Mouse (Mus musculus) thymus, adult 2 months (tissue): ENCODE measurements around the gene Spata32. TPM values are rescaled to one million over a fixed set of nuclear protein-coding genes. Genes with fewer than 3 reads are reported as not detected.

Experiments
- DNase-seq: peaks from one replicate; pipeline ENCODE4 v3.0.0; 2021
- H3K27ac ChIP-seq: fragments of 200-500 bp; 2 replicates; pipeline ENCODE4 v1.5.1; 2012; ENCODE audit warnings: low read length, control low read depth; ENCODE audit not compliant: control insufficient read depth, insufficient read depth
- H3K27me3 ChIP-seq: fragments of 200-500 bp; 2 replicates; pipeline ENCODE4 v1.6.1; 2012; ENCODE audit warnings: mild to moderate bottlenecking, low read length, moderate library complexity, mixed read lengths; ENCODE audit not compliant: control insufficient read depth, insufficient read depth
- H3K36me3 ChIP-seq: fragments of 200-500 bp; 2 replicates; pipeline ENCODE4 v1.6.1; 2012; ENCODE audit warnings: mild to moderate bottlenecking, low read length, moderate library complexity; ENCODE audit not compliant: control insufficient read depth, insufficient read depth
- H3K4me1 ChIP-seq: fragments of 200-500 bp; replicated peaks from 2 replicates; pipeline ENCODE4 v1.6.1; 2012; ENCODE audit warnings: low read length; ENCODE audit not compliant: control insufficient read depth, insufficient read depth
- H3K4me3 ChIP-seq: fragments of 200-500 bp; 2 replicates; pipeline ENCODE4 v1.5.1; 2012; ENCODE audit warnings: mild to moderate bottlenecking, low read length, control low read depth, moderate library complexity; ENCODE audit not compliant: control insufficient read depth, insufficient read depth
- CTCF ChIP-seq: fragments of 200-500 bp; IDR thresholded peaks from 2 replicates; pipeline ENCODE4 v1.5.1; 2012; ENCODE audit warnings: mild to moderate bottlenecking, control low read depth, low read length, moderate library complexity, borderline replicate concordance; ENCODE audit not compliant: control insufficient read depth, poor library complexity, insufficient read depth; ENCODE audit errors: extremely low read depth
- POLR2A ChIP-seq: fragments of 200-500 bp; IDR thresholded peaks from 2 replicates; pipeline ENCODE4 v1.6.1; 2012; ENCODE audit warnings: mild to moderate bottlenecking, low read length, control low read depth, moderate library complexity; ENCODE audit not compliant: control insufficient read depth, poor library complexity, insufficient read depth; ENCODE audit errors: extremely low read depth
- WGBS: fragments of 180-500 bp; shearing (Covaris S2); methylation state at CpG from one replicate; pipeline ENCODE4 v1.1.7; 2018; 5-methylcytosine and 5-hydroxymethylcytosine counted together
- polyA plus RNA-seq: library from polyadenylated mRNA; depleted of rRNA; stranded (reverse); fragments of >200 nt; gene quantifications from 2 replicates; pipeline ENCODE4 v1.2.3, GENCODE M21; 2012

Spata32 gene
- polyA plus RNA-seq, 1 experiment: not detected

GRCm38 (mm10) chr11:103235702-103236101 is 17.5 kb upstream of the Spata32 start:
- TF ChIP-seq POLR2A (no peak), CTCF (no peak)
- peaks cover 39% of the 10 kb centered on the region for H3K36me3 ChIP-seq
- DNase-seq: no peak

GRCm38 (mm10) chr11:103234447-103234846 is 16.2 kb upstream of the Spata32 start:
- no peak overlapping the region for H3K4me3 ChIP-seq
- TF ChIP-seq CTCF: no peak
- no peak for TF ChIP-seq POLR2A
- H3K27me3 ChIP-seq: no peaks in the 10 kb centered on the region
- WGBS: 85% methylated on average over 1 of the region's 1 CpGs
- H3K36me3 ChIP-seq: peaks cover 41% of the 10 kb centered on the region
- H3K27ac ChIP-seq: no peak overlapping the region
- no peak for DNase-seq
- no peaks in the 10 kb centered on the region for H3K4me1 ChIP-seq

More at GRCm38 (mm10) chr11:103235702-103236101, 17.5 kb upstream of the Spata32 start:
- H3K4me1 ChIP-seq: peaks cover 4% of the 10 kb centered on the region
- H3K27me3 ChIP-seq: no peaks in the 10 kb centered on the region
- 91% methylated on average over 11 of the region's 11 CpGs for WGBS
- no peak overlapping the region for H3K4me3 ChIP-seq
- H3K27ac ChIP-seq: no peak overlapping the region

- Histone ChIP-seq H3K27me3 (no peaks in the 10 kb centered on the region), H3K27ac (no peak overlapping the region), H3K36me3 (peaks cover 30% of the 10 kb centered on the region), H3K4me1 (no peaks in the 10 kb centered on the region), H3K4me3 (no peak overlapping the region)
- TF ChIP-seq POLR2A (no peak), CTCF (peak; percentile 94)
- peak; percentile 84 for DNase-seq
- WGBS: 30% methylated on average over 7 of the region's 7 CpGs
Measured at GRCm38 (mm10) chr11:103232966-103233365, 14.7 kb upstream of the Spata32 start.

- WGBS: 98% methylated on average over 7 of the region's 7 CpGs
- Histone ChIP-seq H3K36me3 (peaks cover 35% of the 10 kb centered on the region), H3K27me3 (no peaks in the 10 kb centered on the region), H3K4me1 (no peaks in the 10 kb centered on the region), H3K27ac (no peak overlapping the region), H3K4me3 (no peak overlapping the region)
- no peak for TF ChIP-seq CTCF
- no peak for TF ChIP-seq POLR2A
- no peak for DNase-seq
Measured at GRCm38 (mm10) chr11:103231367-103231766, 13.1 kb upstream of the Spata32 start.

GRCm38 (mm10) chr11:103230626-103231025 is 12.4 kb upstream of the Spata32 start:
- Histone ChIP-seq H3K27ac (no peak overlapping the region), H3K27me3 (no peaks in the 10 kb centered on the region), H3K4me1 (no peaks in the 10 kb centered on the region), H3K36me3 (peaks cover 43% of the 10 kb centered on the region), H3K4me3 (no peak overlapping the region)
- no peak for DNase-seq
- TF ChIP-seq POLR2A (no peak), CTCF (no peak)
- WGBS: 98% methylated on average over 19 of the region's 19 CpGs

GRCm38 (mm10) chr11:103229608-103230007 is 11.4 kb upstream of the Spata32 start:
- H3K27ac ChIP-seq: no peak overlapping the region

GRCm38 (mm10) chr11:103223951-103224456 is 5.8 kb upstream of the Spata32 start:
- TF ChIP-seq CTCF: no peak
- 93% methylated on average over 18 of the region's 18 CpGs for WGBS
- H3K4me3 ChIP-seq: no peak overlapping the region
- no peaks in the 10 kb centered on the region for H3K27me3 ChIP-seq
- no peaks in the 10 kb centered on the region for H3K4me1 ChIP-seq
- DNase-seq: no peak
- H3K27ac ChIP-seq: no peak overlapping the region
- H3K36me3 ChIP-seq: peaks cover 43% of the 10 kb centered on the region

More at GRCm38 (mm10) chr11:103229608-103230007, 11.4 kb upstream of the Spata32 start:
- Histone ChIP-seq H3K27me3 (no peaks in the 10 kb centered on the region), H3K36me3 (peaks cover 53% of the 10 kb centered on the region), H3K4me3 (no peak overlapping the region), H3K4me1 (no peaks in the 10 kb centered on the region)
- no peak for DNase-seq
- TF ChIP-seq CTCF (no peak), POLR2A (no peak)
- 97% methylated on average over 2 of the region's 2 CpGs for WGBS
